Mouse (Mus musculus) lung, embryonic 14.5 days (tissue): ENCODE measurements around the gene Marveld1. TPM values are rescaled to one million over a fixed set of nuclear protein-coding genes. Genes with fewer than 3 reads are reported as not detected.

Source experiments
- ATAC-seq: fragments of 200-750 bp; cut with Nextera tagmentation; 2 replicates; pipeline ENCODE4 v1.8.0; 2017; ENCODE audit warnings: mild to moderate bottlenecking, moderate TSS enrichment, moderate library complexity; ENCODE audit not compliant: insufficient read depth
- DNase-seq: peaks from one replicate; pipeline ENCODE4 v3.0.0-alpha.2; 2015
- H3K27ac ChIP-seq: fragments of 300-500 bp; sonication (generic); 2 replicates; pipeline ENCODE4 v1.5.1; 2014; ENCODE audit warnings: low read depth, mild to moderate bottlenecking, moderate library complexity
- H3K27me3 ChIP-seq: fragments of 300-500 bp; sonication (generic); 2 replicates; pipeline ENCODE4 v1.6.1; 2014; ENCODE audit warnings: low read length, control low read depth; ENCODE audit not compliant: insufficient read depth
- H3K36me3 ChIP-seq: fragments of 300-500 bp; sonication (generic); 2 replicates; pipeline ENCODE4 v1.6.1; 2014; ENCODE audit warnings: control low read depth; ENCODE audit not compliant: insufficient read depth
- H3K4me1 ChIP-seq: fragments of 300-500 bp; sonication (generic); 2 replicates; pipeline ENCODE4 v1.6.1; 2014; ENCODE audit warnings: antibody characterized with exemption, control low read depth; ENCODE audit not compliant: insufficient read depth
- H3K4me2 ChIP-seq: fragments of 300-500 bp; sonication (generic); 2 replicates; pipeline ENCODE4 v1.6.1; 2014; ENCODE audit warnings: mild to moderate bottlenecking
- H3K4me3 ChIP-seq: fragments of 300-500 bp; sonication (generic); 2 replicates; pipeline ENCODE4 v1.5.1; 2014; ENCODE audit warnings: low read depth, low read length
- H3K9ac ChIP-seq: fragments of 300-500 bp; sonication (generic); 2 replicates; pipeline ENCODE4 v1.6.1; 2014
- H3K9me3 ChIP-seq: fragments of 300-500 bp; sonication (generic); 2 replicates; pipeline ENCODE4 v1.6.1; 2016; ENCODE audit warnings: low read depth, low read length, control low read depth
- CTCF ChIP-seq: IDR thresholded peaks from 2 replicates; pipeline ENCODE4 v1.5.1; 2016; ENCODE audit warnings: antibody characterized with exemption, low read depth
- WGBS: fragments of 180-500 bp; shearing (Covaris S2); extraction: QIAGEN DNeasy Blood & Tissue Kit; methylation state at CpG from one replicate; pipeline ENCODE4 v1.1.7; 2014; 5-methylcytosine and 5-hydroxymethylcytosine counted together
- polyA plus RNA-seq: library from polyadenylated mRNA; unstranded; fragments of >200 nt; fragmentation: Nextera tagmentation; extraction: Ambion mirVana; gene quantifications from 2 replicates; pipeline ENCODE4 v1.2.1, GENCODE M21; 2014

The Marveld1 gene
- polyA plus RNA-seq, 1 experiment from 2014 or later: 25.4 TPM

DNA sequence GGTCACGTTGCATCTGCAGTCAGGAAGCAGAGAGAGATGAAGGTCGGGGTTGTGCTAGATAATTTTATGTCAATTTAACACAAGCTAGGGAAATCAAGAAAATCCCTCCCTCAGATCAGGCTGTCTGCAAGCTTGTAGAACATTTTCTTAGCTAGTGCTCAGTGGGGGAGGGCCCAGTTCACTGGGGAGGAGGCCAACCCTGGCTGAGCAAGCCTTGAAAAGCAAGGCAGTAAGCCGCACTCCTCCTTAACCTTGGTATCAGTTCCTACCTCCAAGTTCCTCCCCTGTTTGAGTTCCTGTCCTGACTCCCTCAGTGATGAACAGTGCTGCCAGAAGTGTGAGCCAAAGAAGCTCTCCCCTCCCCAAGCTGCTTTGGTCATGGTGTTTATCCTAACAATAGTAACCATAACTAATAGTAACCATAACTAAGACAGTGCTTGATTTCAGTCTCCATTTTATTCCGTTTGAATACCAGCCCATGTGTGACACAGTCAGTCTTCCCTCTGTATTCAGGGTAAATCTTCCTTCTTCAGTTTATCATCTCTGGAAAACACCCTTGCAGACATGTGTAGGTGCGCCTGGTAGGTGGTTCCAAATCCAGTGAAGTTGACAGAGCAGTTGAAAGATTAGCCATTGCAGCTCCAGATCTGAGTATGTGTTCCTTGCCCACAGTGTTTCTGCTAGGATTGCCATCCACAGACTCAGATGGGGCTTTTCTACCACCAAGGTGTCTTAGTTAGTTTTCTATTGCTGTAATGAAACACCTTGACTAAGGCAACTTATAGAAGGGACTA lies 7.3 kb upstream of the Marveld1 start:
- H3K4me1 ChIP-seq: no peaks in the 10 kb centered on the region
- WGBS: 74% methylated on average over 5 of the region's 5 CpGs
- no peak overlapping the region for H3K9ac ChIP-seq
- H3K9me3 ChIP-seq: no peaks in the 10 kb centered on the region
- no peak overlapping the region for H3K4me3 ChIP-seq
- no peaks in the 10 kb centered on the region for H3K36me3 ChIP-seq
- H3K4me2 ChIP-seq: no peak overlapping the region
- DNase-seq (no peak), ATAC-seq (no peak)
- H3K27me3 ChIP-seq: no peaks in the 10 kb centered on the region
- H3K27ac ChIP-seq: no peak overlapping the region
- no peak for TF ChIP-seq CTCF

DNA sequence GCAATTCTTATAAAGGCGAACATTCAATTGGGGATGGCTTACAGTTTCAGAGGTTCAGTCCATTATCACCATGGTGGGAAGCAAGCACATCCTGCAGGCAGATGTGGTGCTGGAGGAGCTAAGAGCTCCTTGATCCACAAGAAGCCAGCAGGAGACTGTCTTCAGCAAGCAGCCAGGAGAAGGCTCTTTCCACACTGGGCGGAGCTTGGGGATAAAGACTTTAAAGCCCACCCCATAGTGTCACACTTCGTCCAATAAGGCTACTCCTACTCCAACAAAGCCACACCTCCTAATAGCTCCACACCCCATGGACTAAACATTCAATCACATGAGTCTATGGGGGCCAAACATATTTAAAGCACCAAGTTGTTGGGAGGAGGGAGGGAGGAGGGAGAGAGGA lies 5.2 kb upstream of the Marveld1 start:
- ATAC-seq (no peak), DNase-seq (no peak)
- Histone ChIP-seq H3K27ac (no peak overlapping the region), H3K36me3 (no peaks in the 10 kb centered on the region), H3K27me3 (no peaks in the 10 kb centered on the region), H3K4me2 (no peak overlapping the region), H3K4me1 (no peaks in the 10 kb centered on the region; the same call in 1 of the 2 replicates), H3K9ac (no peak overlapping the region), H3K4me3 (no peak overlapping the region), H3K9me3 (no peaks in the 10 kb centered on the region)
- no peak for TF ChIP-seq CTCF
- 74% methylated on average over 3 of the region's 3 CpGs for WGBS

DNA sequence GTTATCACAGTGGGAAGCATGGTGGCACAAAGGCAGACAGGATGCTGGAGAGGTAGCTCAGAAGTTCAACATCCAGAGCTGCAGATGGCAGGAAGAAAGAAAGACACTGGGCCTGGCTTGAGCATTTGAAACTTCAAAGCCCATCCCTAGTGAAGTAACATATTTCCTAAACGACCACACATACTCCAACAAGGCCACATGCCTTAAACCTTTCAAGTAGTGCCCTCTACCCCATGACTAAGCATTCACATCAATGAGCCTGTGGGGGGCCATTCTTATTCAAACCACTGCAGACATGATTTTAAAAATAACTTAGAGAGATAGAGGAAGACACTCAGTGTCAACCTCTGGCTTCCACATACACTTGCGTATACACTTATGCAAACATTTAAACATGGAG lies 4.4 kb upstream of the Marveld1 start:
- no peak for TF ChIP-seq CTCF
- no peak overlapping the region for H3K4me3 ChIP-seq
- H3K9me3 ChIP-seq: no peaks in the 10 kb centered on the region
- no peak overlapping the region for H3K27ac ChIP-seq
- H3K36me3 ChIP-seq: no peaks in the 10 kb centered on the region
- no peak overlapping the region for H3K4me2 ChIP-seq
- H3K27me3 ChIP-seq: no peaks in the 10 kb centered on the region
- no peaks in the 10 kb centered on the region; the same call in 1 of the 2 replicates for H3K4me1 ChIP-seq
- 76% methylated on average over 2 of the region's 2 CpGs for WGBS
- H3K9ac ChIP-seq: no peak overlapping the region
- no peak for DNase-seq
- ATAC-seq: no peak

DNA sequence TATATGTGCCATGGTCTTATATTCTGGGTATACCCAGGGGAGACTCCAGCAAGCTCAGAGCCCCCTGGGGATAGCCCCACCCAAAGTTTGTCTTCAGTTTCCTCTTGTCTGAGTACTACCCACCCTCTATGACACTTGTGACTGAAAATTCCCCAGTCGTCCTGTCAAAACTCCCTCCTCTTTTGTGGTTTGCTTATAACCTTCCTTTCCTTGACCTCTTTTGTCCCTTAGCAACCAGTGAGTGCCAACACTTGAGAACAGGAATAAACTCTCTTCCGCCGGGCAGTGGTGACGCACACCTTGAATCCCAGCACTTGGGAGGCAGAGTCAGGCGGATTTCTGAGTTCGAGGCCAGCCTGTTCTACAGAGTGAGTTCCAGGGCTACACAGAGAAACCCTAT lies 3.1 kb upstream of the Marveld1 start:
- WGBS: 37% methylated on average over 6 of the region's 6 CpGs
- H3K27me3 ChIP-seq: no peaks in the 10 kb centered on the region
- no peak overlapping the region for H3K27ac ChIP-seq
- DNase-seq (no peak), ATAC-seq (no peak)
- H3K36me3 ChIP-seq: no peaks in the 10 kb centered on the region
- no peak overlapping the region for H3K4me3 ChIP-seq
- H3K9me3 ChIP-seq: no peaks in the 10 kb centered on the region
- no peak overlapping the region for H3K4me2 ChIP-seq
- peaks cover 4% of the 10 kb centered on the region for H3K4me1 ChIP-seq
- no peak overlapping the region for H3K9ac ChIP-seq
- no peak for TF ChIP-seq CTCF

DNA sequence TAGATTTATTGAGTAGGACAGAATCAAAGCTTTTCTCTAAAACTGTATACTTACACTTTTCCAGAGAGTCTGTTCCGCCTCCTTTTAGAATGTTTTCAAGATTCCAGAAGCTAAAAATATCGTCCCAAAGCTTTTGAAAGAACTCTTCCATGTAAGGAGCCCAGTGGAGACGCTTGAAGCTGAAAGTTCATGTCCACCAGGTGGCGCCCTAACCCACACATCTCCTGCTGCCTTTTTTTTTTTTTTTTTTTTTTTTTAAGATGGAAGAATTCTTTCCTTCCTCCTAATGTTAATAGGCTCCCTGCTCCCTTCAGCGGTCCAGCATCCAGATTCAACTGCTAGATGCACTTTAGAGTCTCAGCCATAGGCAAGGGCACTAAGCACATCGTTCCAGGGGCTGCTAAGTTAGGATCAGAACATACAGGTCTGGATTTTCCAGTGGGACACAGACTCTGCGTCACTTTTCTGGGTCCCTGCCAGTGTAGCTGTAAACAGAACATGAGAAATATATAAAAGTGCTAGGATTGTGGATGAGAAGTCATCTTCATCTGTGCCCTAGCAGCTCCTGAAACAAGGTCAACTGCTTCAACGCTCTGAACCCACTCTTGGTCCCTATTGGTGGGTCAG lies 2.5 kb upstream of the Marveld1 start:
- H3K27ac ChIP-seq: peak overlapping the region; percentile 76

DNA sequence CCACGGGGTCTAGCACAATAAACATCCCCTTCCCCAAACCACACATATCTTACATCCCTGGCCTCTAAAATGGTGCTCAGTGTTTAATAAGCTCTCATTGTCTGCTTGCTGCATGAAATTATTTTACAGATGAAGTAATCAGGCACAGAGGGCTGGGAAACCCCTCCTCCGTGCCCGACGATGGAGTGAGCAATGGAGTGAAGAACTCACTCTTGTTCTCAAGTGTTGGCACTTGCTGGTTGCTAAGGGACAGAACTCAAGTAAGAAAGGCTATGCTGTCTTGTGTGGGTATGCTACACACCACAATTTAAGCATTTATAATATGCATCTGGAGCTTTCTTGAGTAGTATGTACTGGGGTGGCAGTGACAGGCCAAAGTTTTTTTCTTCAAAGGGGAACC lies 2.0 kb upstream of the Marveld1 start:
- WGBS: 47% methylated on average over 4 of the region's 4 CpGs
- Histone ChIP-seq H3K4me1 (peaks cover 15% of the 10 kb centered on the region), H3K4me3 (no peak overlapping the region), H3K4me2 (no peak overlapping the region), H3K27me3 (no peaks in the 10 kb centered on the region), H3K9me3 (no peaks in the 10 kb centered on the region), H3K27ac (peak overlapping the region; percentile 76), H3K36me3 (no peaks in the 10 kb centered on the region; the same call in 1 of the 2 replicates), H3K9ac (no peak overlapping the region)
- DNase-seq: no peak
- no peak for ATAC-seq
- no peak for TF ChIP-seq CTCF

More for the DNA sequence above, 2.5 kb upstream of the Marveld1 start:
- H3K4me2 ChIP-seq: no peak overlapping the region
- no peaks in the 10 kb centered on the region for H3K27me3 ChIP-seq
- ATAC-seq (no peak), DNase-seq (peak; percentile 96)
- H3K4me3 ChIP-seq: no peak overlapping the region
- H3K4me1 ChIP-seq: peaks cover 10% of the 10 kb centered on the region
- peak; percentile 82 for TF ChIP-seq CTCF
- H3K9ac ChIP-seq: no peak overlapping the region
- 20% methylated on average over 8 of the region's 8 CpGs for WGBS
- H3K9me3 ChIP-seq: no peaks in the 10 kb centered on the region
- no peaks in the 10 kb centered on the region; the same call in 1 of the 2 replicates for H3K36me3 ChIP-seq

DNA sequence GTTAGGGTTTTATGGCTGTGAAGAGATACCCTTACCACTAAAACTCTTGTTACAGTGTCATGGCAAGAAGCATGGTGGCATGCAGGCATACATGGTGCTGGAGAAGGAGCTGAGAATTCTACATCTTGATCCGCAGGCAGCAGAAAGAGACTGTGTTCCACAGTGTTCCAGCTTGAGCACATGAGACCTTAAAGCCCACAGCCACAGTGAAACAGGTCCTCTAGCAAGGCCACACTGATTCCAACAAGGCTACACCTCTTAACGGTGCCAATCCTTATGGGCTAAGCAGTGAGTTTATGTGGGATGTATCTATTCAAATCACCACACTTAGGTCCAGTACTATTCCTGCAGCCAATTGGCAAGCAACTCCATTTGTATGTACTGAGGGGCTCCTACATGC lies 1.5 kb upstream of the Marveld1 start:
- Histone ChIP-seq H3K36me3 (peaks cover 2% of the 10 kb centered on the region), H3K27ac (no peak overlapping the region), H3K4me3 (no peak overlapping the region), H3K9ac (no peak overlapping the region), H3K27me3 (no peaks in the 10 kb centered on the region), H3K9me3 (no peaks in the 10 kb centered on the region), H3K4me1 (peaks cover 19% of the 10 kb centered on the region), H3K4me2 (no peak overlapping the region)
- no peak for TF ChIP-seq CTCF
- ATAC-seq (no peak), DNase-seq (no peak)
- 81% methylated on average over 2 of the region's 2 CpGs for WGBS
